Mouse (Mus musculus) lung, postnatal 0 days (tissue): ENCODE results near the gene Grasp. TPM values are rescaled to one million over a fixed set of nuclear protein-coding genes. Genes with fewer than 3 reads are reported as not detected.
A peak's percentile ranks its signal among the peaks of the same experiment; 100 is the strongest.

Source experiments
- ATAC-seq: fragments of 200-750 bp; cut with Nextera tagmentation; 2 replicates; pipeline ENCODE4 v1.8.0; 2017; ENCODE audit warnings: moderate library complexity
- DNase-seq: peaks from one replicate; pipeline ENCODE4 v3.0.0-alpha.2; 2016; ENCODE audit warnings: low spot score
- H3K27ac ChIP-seq: fragments of 300-500 bp; sonication (generic); 2 replicates; pipeline ENCODE4 v1.5.1; 2014; ENCODE audit warnings: antibody characterized with exemption, mild to moderate bottlenecking, low read length, mixed read lengths
- H3K27me3 ChIP-seq: fragments of 300-500 bp; sonication (generic); replicated peaks from 2 replicates; pipeline ENCODE4 v1.6.1; 2014; ENCODE audit warnings: low read length, mixed read lengths; ENCODE audit not compliant: insufficient read depth
- H3K36me3 ChIP-seq: fragments of 300-500 bp; sonication (generic); 2 replicates; pipeline ENCODE4 v1.6.1; 2014; ENCODE audit warnings: low read length, mixed read lengths; ENCODE audit not compliant: insufficient read depth
- H3K4me1 ChIP-seq: fragments of 300-500 bp; sonication (generic); 2 replicates; pipeline ENCODE4 v1.6.1; 2014; ENCODE audit warnings: antibody characterized with exemption, low read depth, low read length, mixed read lengths; ENCODE audit not compliant: insufficient read depth
- H3K4me2 ChIP-seq: fragments of 300-500 bp; sonication (generic); replicated peaks from 2 replicates; pipeline ENCODE4 v1.6.1; 2014; ENCODE audit warnings: low read depth, mild to moderate bottlenecking, low read length, moderate library complexity, mixed read lengths
- H3K4me3 ChIP-seq: fragments of 300-500 bp; sonication (generic); 2 replicates; pipeline ENCODE4 v1.5.1; 2014; ENCODE audit warnings: low read depth, low read length
- H3K9ac ChIP-seq: fragments of 300-500 bp; sonication (generic); replicated peaks from 2 replicates; pipeline ENCODE4 v1.6.1; 2014; ENCODE audit warnings: low read depth, mild to moderate bottlenecking
- H3K9me3 ChIP-seq: fragments of 300-500 bp; sonication (generic); 2 replicates; pipeline ENCODE4 v1.6.1; 2016; ENCODE audit warnings: low read length, mixed read lengths
- CTCF ChIP-seq: IDR thresholded peaks from 2 replicates; pipeline ENCODE4 v1.5.1; 2016; ENCODE audit warnings: antibody characterized with exemption, mild to moderate bottlenecking
- EP300 ChIP-seq: IDR thresholded peaks from 2 replicates; pipeline ENCODE4 v1.6.1; 2016; ENCODE audit warnings: antibody characterized with exemption, mild to moderate bottlenecking, control low read depth
- WGBS: fragments of 180-500 bp; shearing (Covaris S2); extraction: QIAGEN DNeasy Blood & Tissue Kit; methylation state at CpG from one replicate; pipeline ENCODE4 v1.1.7; 2014; 5-methylcytosine and 5-hydroxymethylcytosine counted together
- polyA plus RNA-seq: library from polyadenylated mRNA; unstranded; fragments of >200 nt; fragmentation: Nextera tagmentation; extraction: Ambion mirVana; gene quantifications from 2 replicates; pipeline ENCODE4 v1.2.1, GENCODE M21; 2015

Gene Grasp
- polyA plus RNA-seq, 1 experiment from 2014 or later = 8.6 TPM

DNA sequence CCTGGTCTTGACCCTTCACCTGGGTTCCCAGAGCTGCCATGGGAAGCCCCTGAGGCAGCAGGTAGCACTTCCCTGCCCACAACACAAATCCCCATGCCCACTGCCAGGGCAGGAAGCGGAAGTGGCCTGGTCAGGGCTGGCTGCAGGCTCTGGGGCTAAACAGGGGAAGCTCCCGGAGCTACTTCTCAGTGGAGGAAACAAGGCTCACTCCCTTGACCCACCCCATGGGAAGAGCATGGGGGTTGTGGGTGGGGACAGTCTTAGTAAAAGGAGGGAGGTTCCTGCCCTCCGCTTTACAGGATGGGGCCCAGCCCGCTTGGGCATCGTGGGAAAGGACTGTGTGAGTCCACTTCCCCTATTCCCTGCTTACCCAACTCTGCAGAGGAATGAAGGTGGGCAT, 38.5 kb downstream of the Grasp start:
- Histone ChIP-seq H3K27ac (peak overlapping the region; percentile 71; the same call in 1 of the 2 replicates), H3K27me3 (no peaks in the 10 kb centered on the region), H3K4me3 (no peak overlapping the region), H3K4me2 (no peak overlapping the region), H3K9me3 (no peaks in the 10 kb centered on the region), H3K9ac (no peak overlapping the region), H3K36me3 (no peaks in the 10 kb centered on the region), H3K4me1 (peaks cover 21% of the 10 kb centered on the region)
- 39% methylated on average over 5 of the region's 5 CpGs for WGBS
- peak; percentile 55; the same call in 1 of the 2 replicates for TF ChIP-seq EP300
- TF ChIP-seq CTCF = no peak
- DNase-seq (peak; percentile 63), ATAC-seq (peak; percentile 8; the same call in 1 of the 2 replicates)

DNA sequence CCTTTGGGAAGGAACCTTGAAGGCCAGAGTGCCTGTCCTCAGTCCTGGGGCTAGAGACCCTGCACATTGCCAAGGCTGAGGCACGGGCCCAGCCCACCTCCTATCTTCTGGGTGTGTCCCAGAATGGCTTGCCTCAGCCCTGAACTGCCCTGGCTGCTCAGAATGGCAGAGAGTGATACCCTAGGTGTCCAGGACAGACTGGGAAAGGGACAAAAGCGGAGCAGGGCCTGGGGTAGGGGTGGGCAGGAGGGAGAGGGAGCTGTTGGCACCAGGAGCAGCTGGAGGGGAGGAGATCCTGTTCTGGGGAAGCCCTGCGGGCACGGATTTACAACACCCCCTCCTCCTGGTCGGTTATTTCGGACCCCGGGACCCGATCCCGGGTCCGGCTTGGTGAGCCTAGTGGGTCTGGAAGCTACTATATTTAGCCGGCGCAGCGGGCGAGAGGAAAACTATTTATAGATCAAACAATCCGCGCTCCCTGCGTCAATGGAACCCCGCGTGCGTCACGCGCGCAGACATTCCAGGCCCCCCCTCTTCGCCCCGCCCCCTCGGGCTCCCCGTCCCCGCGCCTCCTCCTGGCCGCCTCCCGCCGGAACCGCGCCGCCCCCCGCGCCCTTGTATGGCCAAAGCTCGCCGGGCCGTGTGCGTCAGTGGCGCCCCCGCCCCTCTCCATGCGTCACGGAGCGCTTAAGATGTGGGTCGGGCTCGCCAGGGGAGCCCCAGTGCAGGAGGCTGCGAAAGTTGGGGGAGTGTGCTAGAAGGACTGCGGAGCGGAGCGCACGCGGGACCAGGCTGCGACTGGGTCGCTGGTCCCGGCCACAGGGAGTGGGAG, 42.4 kb downstream of the Grasp start:
- Histone ChIP-seq H3K27me3 (no peaks in the 10 kb centered on the region), H3K27ac (peak overlapping the region; percentile 81), H3K9ac (peak overlapping the region; percentile 50), H3K4me1 (peaks cover 9% of the 10 kb centered on the region), H3K4me3 (peak overlapping the region; percentile 57), H3K36me3 (peaks cover 5% of the 10 kb centered on the region; the same call in 1 of the 2 replicates), H3K4me2 (peak overlapping the region; percentile 83), H3K9me3 (no peaks in the 10 kb centered on the region)
- peak; percentile 97 for DNase-seq
- TF ChIP-seq EP300 = peak; percentile 94
- peak; percentile 54 for TF ChIP-seq CTCF
- ATAC-seq = peak; percentile 95
- 2% methylated on average over 52 of the region's 57 CpGs for WGBS

DNA sequence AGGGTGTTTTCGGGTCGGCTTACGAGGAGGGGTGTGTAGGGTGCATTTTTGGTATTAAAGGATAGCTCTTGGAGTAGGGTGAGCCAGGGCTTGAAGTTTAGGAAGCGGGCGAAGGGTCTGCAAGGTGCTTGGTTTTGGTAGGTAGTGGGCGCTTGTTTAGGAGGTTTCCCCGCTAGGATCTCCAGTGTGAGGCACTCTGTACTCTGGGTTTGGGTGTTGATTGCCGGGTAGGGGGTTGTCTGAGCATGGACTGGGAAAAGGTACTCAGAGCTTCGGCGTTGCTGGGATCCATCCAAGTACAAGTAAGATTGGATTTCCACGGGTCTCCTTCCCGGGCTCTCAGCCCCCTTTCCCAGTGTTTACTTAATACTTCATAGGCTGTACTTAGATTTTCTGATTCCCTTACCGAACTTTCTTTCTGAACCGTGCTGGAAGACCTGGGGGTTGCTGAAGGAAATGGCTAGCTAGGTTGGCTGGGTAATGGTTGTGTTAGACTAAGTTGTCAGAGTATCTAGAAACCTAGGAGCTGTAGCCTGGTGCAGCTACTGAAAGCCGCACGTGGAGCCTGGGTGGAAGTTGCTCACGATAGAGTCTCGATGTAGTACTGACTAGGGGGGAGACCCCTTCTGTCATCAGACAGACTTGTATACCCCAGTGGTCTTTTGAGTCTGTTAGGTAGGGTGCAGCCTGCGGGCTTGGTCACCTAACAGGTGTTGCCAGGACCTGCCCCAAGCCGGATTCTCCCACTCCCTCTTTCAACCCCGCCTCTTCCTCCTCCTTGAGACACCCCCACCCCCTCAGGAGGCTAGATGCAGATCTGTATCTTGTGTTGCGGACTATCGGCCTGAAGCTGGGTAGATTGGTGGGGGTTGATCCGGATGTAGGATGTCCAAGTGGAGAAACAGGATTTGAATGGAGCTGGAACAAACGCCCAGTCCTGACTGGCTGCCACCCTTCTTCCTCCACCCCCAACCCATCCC, 43.4 kb downstream of the Grasp start:
- H3K4me2 ChIP-seq = peak overlapping the region; percentile 83
- H3K4me3 ChIP-seq = peak overlapping the region; percentile 57
- WGBS = 2% methylated on average over 25 of the region's 25 CpGs
- DNase-seq (peak; percentile 84), ATAC-seq (peak; percentile 20)
- H3K36me3 ChIP-seq = peaks cover 14% of the 10 kb centered on the region; the same call in 1 of the 2 replicates
- no peaks in the 10 kb centered on the region for H3K9me3 ChIP-seq
- TF ChIP-seq CTCF = no peak
- TF ChIP-seq EP300 = peak; percentile 62
- H3K9ac ChIP-seq = peak overlapping the region; percentile 50
- H3K4me1 ChIP-seq = peaks cover 9% of the 10 kb centered on the region
- H3K27ac ChIP-seq = peak overlapping the region; percentile 48
- no peaks in the 10 kb centered on the region for H3K27me3 ChIP-seq

DNA sequence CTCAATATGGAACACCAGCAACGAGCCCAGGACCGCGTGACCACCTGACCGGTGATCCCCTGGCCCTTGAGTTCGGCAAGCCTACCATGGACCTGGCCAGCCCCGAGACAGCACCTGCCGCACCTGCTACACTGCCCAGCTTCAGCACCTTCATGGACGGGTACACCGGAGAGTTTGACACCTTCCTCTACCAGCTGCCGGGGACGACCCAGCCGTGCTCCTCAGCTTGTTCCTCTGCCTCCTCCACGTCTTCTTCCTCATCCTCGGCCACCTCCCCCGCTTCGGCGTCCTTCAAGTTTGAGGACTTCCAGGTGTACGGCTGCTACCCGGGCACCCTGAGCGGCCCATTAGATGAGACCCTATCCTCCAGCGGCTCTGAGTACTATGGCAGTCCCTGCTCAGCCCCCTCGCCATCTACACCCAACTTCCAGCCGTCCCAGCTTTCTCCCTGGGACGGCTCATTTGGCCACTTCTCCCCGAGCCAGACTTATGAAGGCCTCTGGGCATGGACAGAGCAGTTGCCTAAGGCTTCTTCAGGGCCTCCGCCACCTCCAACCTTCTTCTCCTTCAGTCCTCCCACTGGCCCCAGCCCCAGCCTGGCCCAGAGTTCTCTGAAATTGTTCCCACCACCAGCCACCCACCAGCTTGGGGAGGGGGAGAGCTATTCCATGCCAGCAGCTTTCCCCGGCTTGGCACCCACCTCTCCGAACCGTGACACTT, 46.3 kb downstream of the Grasp start:
- Histone ChIP-seq H3K4me3 (no peak overlapping the region), H3K27me3 (no peaks in the 10 kb centered on the region), H3K9me3 (no peaks in the 10 kb centered on the region), H3K9ac (no peak overlapping the region), H3K27ac (no peak overlapping the region), H3K4me2 (no peak overlapping the region), H3K4me1 (peaks cover 9% of the 10 kb centered on the region), H3K36me3 (peaks cover 25% of the 10 kb centered on the region; the same call in 1 of the 2 replicates)
- ATAC-seq (no peak), DNase-seq (no peak)
- WGBS = 90% methylated on average over 29 of the region's 29 CpGs
- no peak for TF ChIP-seq CTCF

DNA sequence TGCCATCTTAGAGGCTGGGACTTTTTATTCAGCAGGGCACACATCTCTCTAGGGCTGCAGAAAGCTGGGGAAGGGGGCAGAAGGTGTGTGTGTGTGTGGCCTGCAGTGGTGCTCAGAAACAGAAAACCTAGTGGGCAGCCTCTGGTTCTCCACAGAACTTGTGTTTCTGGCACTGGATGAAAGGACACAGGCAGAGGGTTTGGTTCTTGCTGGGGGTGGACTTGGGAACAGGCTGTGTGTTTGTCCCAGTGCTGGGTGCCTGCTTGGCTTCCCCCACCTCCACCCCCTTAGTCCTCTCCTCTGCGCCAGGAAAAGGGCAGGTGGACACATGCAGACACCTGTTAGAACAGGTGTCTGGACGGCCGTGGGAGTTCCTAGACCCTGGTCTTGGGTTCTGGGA, 47.1 kb downstream of the Grasp start:
- H3K36me3 ChIP-seq = peaks cover 25% of the 10 kb centered on the region; the same call in 1 of the 2 replicates
- TF ChIP-seq EP300 (no peak), CTCF (no peak)
- no peak overlapping the region for H3K4me2 ChIP-seq
- H3K9me3 ChIP-seq = no peaks in the 10 kb centered on the region
- ATAC-seq (no peak), DNase-seq (no peak)
- H3K9ac ChIP-seq = no peak overlapping the region
- no peak overlapping the region for H3K27ac ChIP-seq
- 85% methylated on average over 3 of the region's 3 CpGs for WGBS
- peaks cover 2% of the 10 kb centered on the region for H3K4me1 ChIP-seq
- H3K27me3 ChIP-seq = no peaks in the 10 kb centered on the region
- no peak overlapping the region for H3K4me3 ChIP-seq
